Mouse (Mus musculus) frontal cortex, postnatal 25 days (tissue): ENCODE measurements around the gene Hif1an.

ENCODE experiments used
- DNase-seq, 2 experiments: peaks; one replicate each; pipeline ENCODE4 v3.0.0; 2022; ENCODE audit warnings: low spot score in 2 of 2

Hif1an gene

GRCm38 (mm10) chr19:44562652-44563206 is at the start of gene Hif1an:
Hif1an (plus strand) TSS chr19:44562850.
- DNase-seq, result peak; percentile 90 to 95

- DNase-seq, result no peak
Measured at GRCm38 (mm10) chr19:44513054-44513833, 49.4 kb upstream of the Hif1an start.

- no peak for DNase-seq
Measured at GRCm38 (mm10) chr19:44513921-44514482, 48.6 kb upstream of the Hif1an start.

- no peak for DNase-seq
Measured at GRCm38 (mm10) chr19:44514521-44515451, 47.9 kb upstream of the Hif1an start.

- no peak for DNase-seq
Measured at GRCm38 (mm10) chr19:44515769-44516168, 46.9 kb upstream of the Hif1an start.

GRCm38 (mm10) chr19:44517996-44518768 is 44.5 kb upstream of the Hif1an start:
- DNase-seq, result no peak

GRCm38 (mm10) chr19:44519152-44519551 is 43.5 kb upstream of the Hif1an start:
- DNase-seq, result no peak

- DNase-seq, result no peak
Measured at GRCm38 (mm10) chr19:44525551-44526205, 37.0 kb upstream of the Hif1an start.

GRCm38 (mm10) chr19:44530018-44530417 is 32.6 kb upstream of the Hif1an start:
- DNase-seq, result no peak

GRCm38 (mm10) chr19:44535376-44535775 is 27.3 kb upstream of the Hif1an start:
- DNase-seq, result no peak

- no peak for DNase-seq
Measured at GRCm38 (mm10) chr19:44537416-44537815, 25.2 kb upstream of the Hif1an start.

- no peak for DNase-seq
Measured at GRCm38 (mm10) chr19:44542694-44543178, 19.9 kb upstream of the Hif1an start.

- no peak for DNase-seq
Measured at GRCm38 (mm10) chr19:44544372-44544771, 18.3 kb upstream of the Hif1an start.

- DNase-seq, result peak; percentile 36 to 45
Measured at GRCm38 (mm10) chr19:44544775-44545174, 17.9 kb upstream of the Hif1an start.

- DNase-seq, result no peak
Measured at GRCm38 (mm10) chr19:44545321-44546041, 17.2 kb upstream of the Hif1an start, which contains the start of gene Sec31b. Sec31b (minus strand) TSS chr19:44545864.

GRCm38 (mm10) chr19:44552731-44553130 is 9.9 kb upstream of the Hif1an start, which contains the start of gene Gm20538:
Gm20538 (minus strand) TSS chr19:44552831.
- no peak for DNase-seq

GRCm38 (mm10) chr19:44553286-44553685 is 9.4 kb upstream of the Hif1an start:
- DNase-seq, result no peak

- DNase-seq, result no peak
Measured at GRCm38 (mm10) chr19:44554490-44554860, 8.2 kb upstream of the Hif1an start.

- DNase-seq, result peak; percentile 89 to 94
Measured at GRCm38 (mm10) chr19:44554861-44555590, 7.6 kb upstream of the Hif1an start, which contains the start of gene Ndufb8. Ndufb8 (minus strand) TSS chr19:44555440.
